Mouse (Mus musculus): ENCODE measurements around the gene Pard6b.

GRCm38 (mm10) chr2:168040751-168041150 is 40.1 kb upstream of the Pard6b start:
- no peak for TF ChIP-seq ETS1 (IDR thresholded peaks at IDR 0.05; ENCODE audit: low read depth, low read length)
- no peak for TF ChIP-seq CTCF (IDR thresholded peaks at IDR 0.05 in 2 of 3, conservative IDR thresholded peaks at IDR 0.05 in 1 of 3; ENCODE audit: control insufficient read depth in 1 of 3, insufficient read depth in 1 of 3, low read depth in 2 of 3, low read length in 3 of 3, poor library complexity in 1 of 3, severe bottlenecking in 1 of 3)
- no peak for TF ChIP-seq SMC3 (IDR thresholded peaks at IDR 0.05; ENCODE audit: low read depth, low read length)
- no peak for TF ChIP-seq ZNF384 (IDR thresholded peaks at IDR 0.05; ENCODE audit: low read depth, low read length)
- TF ChIP-seq SIN3A (IDR thresholded peaks at IDR 0.05; ENCODE audit: low read length) = no peak
- no peak for TF ChIP-seq MAZ (IDR thresholded peaks at IDR 0.05; ENCODE audit: low read depth, low read length)
- TF ChIP-seq GATA1 (IDR thresholded peaks at IDR 0.05; ENCODE audit: low read depth, low read length) = no peak
- no peak for TF ChIP-seq JUND (IDR thresholded peaks at IDR 0.05; ENCODE audit: low read depth, low read length)

Measured in MEL (cell line).